Mouse (Mus musculus): ENCODE data around the gene Adora1. TPM values are rescaled to one million over a fixed set of nuclear protein-coding genes. Genes with fewer than 3 reads are reported as not detected.
"Not testable (repeated sequence)": the region's sequence is repeated elsewhere in the genome, so short reads cannot be mapped to it uniquely, and the experiment has no call there.

The Adora1 gene
- under 1 TPM; 0.90 to 0.96 TPM for total RNA-seq (2021)
- long read RNA-seq, experiment 1: 0 reads
- long read RNA-seq, experiment 2, partial matches to known transcripts: 0 of 1 reads
- long read RNA-seq, experiment 2, other reads (novel, unspliced or antisense): 1 of 1 reads

DNA sequence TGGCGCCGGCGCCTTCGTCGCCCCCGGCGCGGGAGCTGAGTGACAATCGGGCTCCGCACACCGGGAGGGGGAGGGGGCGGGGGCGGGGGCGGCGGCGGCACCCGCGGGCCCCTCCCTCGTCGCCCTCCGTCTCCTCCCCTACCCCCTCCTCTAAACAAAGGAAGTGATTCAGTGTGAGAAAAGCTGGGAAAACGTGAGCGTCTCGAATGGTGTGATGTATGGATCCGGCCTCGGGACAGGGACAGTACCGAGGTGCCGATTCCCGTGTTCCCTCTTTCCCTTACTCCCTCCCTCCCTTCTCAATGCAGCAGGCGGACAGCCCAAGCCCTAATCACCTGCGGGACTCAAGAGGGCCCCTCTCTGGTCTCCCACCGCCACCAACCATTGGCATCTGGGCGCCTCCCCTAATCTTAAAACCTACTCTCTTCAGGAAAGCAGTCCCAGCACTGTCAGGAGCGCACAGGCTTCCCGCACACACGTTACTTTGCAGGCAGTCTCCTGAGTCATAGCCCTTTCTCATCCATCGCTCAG is at the start of gene Adora1:
TSS of gene Adora1 (minus strand) at position 41 of the 531 bp plus-strand sequence.
- DNase-seq: no peak

DNA sequence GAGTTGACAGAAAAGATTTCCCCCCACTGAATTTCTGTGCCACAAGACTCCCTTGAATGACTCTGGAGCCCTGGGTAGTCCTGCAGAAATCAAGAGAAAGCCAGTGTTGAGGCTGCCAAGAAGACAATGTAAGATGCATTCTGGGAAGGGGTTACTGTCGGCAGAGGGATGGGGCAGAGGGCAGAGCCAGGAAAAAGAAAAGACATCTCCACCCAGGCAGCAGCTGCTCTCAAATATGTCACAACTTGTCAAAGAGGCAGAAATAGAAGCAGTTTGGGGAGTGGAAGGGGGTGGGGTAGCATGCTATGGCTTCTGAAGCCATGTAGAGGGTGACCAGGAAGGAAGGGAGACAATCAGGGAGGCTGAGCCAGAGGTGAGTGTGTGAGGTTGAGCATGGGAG is 47.9 kb upstream of the Adora1 start:
- DNase-seq: no peak

DNA sequence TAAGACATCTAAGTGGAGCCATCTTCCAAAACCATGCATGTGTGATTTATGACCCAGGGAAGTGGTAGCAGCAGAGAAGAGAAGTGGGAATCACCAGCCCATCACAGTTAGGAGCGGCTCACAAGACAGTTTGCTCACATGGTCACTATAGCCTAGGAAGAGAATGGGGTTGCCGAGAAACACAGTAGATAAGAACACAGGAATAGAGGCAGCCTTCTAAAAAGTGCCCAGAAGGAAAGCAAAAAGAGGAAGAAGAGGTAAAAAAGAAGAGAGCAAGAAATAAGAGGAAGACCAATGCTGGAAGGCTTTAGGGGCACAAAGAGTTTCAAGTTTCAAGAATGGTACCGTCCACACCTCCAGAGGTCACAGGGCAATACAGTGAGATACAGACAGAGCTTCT is 47.1 kb upstream of the Adora1 start:
- no peak for DNase-seq

DNA sequence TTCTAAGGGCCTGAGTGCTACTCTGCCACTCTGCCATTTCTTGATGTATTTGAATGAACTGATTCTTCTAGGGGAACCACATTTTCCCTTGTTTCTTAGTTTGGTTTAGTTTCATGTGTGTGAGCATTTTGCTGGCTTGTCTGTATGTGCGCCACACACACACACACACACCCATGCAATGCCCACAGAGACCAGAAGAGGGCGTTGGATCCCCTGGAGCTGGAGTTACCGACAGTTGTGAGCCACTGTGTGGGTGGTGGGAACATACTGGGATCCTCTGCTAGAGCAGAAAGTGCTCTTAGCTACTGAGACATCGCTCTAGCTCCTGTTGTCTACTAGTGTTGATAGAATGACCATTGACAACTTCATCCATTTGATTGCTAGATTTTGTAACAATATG is 46.3 kb upstream of the Adora1 start:
- DNase-seq: no peak

DNA sequence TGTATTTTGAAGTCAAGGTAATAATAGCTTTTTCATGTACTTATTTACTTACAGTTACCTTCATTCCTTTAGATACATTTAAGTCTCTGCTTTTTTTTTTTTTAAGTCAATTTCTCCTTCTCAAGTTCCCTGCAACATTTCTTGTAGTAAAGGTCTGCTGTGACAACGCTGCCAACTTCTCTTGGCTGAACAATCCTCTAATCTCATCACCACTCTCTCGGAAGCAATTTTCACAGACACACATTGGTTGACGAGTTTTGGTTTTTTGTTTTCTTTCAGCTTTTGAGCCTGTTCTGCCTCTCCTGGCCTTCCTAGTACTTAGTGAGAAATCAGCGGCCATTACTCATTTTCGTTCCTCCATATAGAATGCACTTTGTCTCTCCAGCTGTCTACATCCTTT is 44.9 kb upstream of the Adora1 start:
- no peak for DNase-seq

DNA sequence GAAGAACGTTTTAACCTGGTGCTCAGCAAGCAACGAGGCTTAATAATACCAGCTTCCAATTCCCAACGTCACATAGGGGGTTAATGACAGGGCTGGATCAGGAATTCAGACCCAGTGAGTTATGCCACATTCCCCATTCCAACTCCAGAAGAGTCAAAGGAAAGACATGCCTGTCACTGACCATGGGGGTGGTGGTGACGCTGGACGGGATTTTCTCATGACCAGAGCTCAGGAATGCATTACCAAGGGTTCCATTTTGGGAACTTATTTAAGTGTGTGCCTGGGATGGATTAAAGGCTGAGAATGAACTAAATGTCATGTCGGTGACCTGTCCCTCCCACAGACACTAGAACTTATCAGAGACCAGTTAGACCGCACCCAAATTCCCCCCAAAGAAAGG is 41.6 kb upstream of the Adora1 start:
- no peak for DNase-seq

DNA sequence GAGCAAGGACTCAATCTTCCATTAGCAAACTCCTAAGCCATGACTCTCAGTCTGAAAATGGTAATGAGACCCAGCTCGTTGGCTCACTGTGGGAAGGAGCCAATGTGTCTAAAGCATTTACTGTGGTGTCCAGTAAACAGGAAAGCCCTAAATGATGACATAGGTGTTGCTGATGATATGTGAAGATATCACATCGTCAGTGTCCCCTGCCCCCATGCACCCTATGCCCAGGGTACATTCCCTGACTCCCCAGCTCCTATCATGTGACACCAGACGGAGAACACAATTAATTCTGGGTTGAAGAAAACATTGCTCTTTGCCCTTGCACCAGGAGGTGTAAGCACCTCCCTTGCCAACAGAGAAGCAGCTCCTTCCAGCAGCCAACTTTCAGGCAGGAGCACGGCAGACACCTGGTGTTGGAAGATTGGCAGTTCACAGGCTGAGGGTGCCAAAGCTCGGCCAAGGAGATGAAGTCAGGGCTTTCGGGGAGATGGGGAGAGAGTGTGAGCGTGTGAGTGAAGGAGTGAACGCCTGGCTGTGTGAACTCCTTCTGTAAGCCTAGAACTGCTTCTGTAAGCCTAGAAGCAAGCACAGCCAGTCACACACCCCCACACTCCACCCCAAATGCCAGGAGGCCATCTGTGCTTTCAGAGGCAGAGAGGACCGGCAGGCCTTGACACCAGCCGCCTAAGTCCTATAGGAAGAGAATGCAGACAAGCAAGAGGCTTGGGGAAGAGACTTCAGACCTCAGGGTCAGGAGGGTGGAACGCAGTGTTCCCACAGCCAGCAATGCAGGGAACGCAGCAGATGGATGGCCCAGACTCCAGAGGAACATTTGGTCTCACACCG is 40.6 kb upstream of the Adora1 start:
- no peak for DNase-seq

DNA sequence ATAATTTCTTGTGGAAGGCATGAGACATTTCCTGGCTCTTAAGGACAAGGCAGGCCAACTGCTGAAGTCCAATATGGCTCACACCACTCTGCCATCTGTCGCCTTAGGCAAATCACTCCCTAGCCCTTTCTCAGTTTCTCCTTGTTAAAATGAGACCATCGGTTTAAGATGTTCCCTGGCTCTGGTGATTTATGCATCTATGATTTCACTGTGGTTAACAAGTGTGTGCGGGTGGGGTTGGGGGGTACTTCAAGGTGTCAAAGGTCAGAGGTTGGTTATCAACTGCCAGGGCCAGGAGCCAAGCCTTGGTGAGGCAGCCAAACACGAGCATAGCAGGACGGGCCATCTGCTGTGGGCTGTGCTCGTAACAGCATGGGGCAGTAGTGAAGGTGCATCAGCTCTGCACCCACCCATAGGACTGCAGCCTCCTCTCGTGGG is 39.3 kb upstream of the Adora1 start:
- DNase-seq: no peak

DNA sequence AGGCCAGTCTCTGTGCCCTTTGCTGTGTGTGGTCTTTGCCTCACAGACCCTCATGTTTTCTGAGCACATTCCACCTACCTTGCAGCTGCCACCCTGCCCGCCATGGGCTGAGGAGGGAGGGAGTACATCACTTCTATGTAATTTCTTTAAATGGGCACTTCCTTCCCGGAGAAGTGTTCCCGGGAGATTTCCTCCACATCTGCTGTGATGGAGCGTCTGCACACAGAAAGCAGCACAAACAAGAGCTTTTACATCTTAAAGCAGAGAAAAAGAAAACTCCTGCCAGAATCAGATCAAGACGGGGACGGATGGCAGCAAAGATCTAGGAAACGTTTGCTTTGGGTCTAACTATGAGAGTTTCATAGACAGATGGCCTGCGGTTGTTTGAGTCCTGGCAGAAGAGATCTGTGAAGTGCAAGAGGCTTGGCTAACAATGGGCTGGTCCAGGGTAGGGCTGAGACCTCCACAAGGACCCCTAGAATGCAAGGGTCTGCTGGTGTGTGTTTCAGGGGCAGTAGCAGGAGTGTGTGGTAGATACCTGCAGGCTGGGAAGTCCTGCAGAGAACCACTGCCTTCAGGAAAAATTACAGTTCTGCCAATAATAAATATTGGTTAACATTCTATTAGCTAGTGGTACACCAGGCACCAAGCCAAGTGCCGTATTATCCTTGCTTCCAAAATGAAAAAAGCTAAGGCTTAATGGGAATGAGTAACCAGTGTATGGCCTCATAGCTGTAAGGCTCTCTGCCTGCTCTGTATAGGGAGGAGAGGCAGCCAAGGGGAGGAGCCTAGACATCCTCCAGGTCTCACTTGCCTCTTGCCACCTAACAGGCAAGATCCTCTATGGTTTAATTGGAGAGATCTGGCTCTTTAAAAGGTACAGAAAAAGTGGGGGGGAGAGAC is 38.5 kb upstream of the Adora1 start:
- no peak for DNase-seq

DNA sequence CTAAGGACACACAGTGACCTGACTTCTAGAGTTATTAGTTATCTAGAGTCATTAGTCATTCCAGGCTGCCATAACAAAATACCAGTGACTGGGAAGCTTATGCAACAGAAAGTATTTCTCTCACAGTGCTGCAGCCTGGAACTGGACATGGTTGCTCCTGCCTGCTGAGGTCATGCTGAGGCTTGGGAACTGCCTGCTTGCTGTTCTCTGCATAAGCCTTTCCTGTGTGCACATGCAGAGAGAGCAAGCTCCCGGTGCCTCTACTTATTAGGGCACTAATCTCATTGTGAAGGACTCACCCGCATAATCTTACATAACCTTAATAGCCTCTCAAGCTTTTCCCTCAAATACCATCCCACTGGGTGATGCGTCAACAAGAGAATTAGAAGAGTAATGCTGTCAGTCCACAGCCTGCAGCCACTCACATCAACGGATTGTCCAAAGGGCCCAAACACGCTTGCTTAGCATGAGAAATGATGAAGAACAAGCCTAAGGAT is 37.6 kb upstream of the Adora1 start:
- DNase-seq: no peak

DNA sequence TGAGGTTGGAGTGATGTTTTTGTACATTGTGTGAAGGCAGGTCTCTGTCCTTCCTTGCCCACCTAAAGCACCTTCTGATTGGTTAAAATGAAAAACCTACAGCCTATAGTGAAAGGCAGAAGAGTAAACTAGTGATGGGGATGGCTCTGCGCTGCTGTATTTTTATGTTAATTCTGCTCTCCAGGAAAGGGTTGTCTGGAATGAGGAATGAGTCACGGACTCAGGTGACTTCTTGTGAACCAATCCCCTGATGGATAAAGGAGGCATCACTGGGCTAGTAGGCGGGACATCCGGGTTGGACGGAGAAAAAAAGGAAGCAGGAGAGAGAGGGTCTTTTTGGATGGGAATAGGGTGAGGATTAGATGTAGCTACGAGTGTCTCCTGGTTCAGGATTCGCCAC is 34.8 kb upstream of the Adora1 start:
- DNase-seq: no peak

DNA sequence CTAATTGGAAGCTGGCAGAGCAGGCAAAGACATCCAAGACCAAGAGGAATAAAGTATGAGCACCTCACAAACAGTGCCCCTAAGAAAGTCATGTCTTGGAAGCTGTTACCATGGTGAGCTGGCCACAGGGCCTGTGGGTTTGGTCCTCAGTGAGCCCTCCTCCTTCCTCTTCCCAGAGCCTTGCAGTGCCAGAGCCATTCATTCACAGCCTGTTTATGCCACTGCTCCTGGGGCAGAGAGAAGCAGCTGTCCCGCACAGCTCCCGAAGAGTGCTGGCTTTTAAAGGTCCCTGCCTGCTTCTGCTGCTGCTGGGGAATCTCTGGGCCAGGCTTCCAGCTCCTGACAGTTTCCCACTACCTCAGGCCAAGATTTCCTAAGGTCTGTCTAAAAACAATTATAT is 30.6 kb upstream of the Adora1 start:
- no peak for DNase-seq

DNA sequence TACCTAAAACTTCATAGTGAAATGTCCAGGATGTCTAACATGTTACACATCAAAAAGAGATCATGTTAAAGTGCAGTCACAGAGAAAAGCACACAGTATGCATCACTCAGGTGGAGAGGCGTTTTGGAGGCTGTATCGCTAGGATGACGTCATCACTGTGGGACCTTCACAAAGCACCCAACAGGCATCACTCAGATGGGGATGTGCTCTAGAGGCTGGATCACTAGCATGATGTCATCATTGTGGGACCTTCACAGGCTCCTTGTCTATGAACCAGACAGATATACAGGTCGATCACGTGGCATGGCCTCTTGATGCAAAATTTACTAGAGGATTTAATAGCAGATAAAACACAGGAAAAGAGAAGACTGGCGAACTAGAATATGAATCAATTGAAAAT is 29.1 kb upstream of the Adora1 start:
- DNase-seq: no peak

DNA sequence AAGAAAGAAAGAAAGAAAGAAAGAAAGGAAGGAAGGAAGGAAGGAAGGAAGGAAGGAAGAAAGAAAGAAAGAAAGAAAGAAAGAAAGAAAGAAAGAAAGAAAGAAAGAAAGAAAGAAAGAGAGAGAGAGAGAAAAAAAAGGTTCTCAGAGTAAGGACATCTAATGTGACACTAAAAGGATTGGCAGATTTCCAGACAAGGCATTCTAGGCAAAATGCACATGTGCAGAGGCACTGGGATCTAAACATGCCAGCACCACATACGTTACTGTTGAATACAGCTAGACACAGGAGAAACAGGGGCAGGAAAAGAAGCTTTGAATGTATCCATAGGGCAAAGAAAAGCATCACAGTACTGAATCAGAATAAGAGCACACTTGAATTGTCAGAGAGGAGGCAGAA is 14.4 kb upstream of the Adora1 start:
- not testable (repeated sequence) for DNase-seq

DNA sequence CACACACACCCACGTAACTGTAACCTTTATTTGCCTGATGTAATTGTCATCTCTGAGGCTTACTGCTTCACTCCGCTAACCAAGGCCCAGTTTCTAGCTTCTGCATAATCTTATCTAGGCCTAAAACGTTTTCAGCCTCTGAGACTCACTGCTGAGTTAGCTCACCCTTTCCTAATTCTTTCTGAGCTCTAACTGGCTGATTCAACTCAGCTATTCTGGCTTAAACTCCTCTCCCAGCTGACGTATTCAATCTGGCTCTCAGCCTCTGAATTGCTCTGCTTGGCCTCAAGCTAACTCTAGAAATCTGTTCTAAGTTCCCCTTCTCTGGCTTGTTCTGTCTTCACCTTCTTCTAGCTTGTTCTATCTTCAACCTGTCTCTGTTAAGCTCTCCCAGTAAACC is 11.4 kb upstream of the Adora1 start:
- DNase-seq: peak; percentile 23

DNA sequence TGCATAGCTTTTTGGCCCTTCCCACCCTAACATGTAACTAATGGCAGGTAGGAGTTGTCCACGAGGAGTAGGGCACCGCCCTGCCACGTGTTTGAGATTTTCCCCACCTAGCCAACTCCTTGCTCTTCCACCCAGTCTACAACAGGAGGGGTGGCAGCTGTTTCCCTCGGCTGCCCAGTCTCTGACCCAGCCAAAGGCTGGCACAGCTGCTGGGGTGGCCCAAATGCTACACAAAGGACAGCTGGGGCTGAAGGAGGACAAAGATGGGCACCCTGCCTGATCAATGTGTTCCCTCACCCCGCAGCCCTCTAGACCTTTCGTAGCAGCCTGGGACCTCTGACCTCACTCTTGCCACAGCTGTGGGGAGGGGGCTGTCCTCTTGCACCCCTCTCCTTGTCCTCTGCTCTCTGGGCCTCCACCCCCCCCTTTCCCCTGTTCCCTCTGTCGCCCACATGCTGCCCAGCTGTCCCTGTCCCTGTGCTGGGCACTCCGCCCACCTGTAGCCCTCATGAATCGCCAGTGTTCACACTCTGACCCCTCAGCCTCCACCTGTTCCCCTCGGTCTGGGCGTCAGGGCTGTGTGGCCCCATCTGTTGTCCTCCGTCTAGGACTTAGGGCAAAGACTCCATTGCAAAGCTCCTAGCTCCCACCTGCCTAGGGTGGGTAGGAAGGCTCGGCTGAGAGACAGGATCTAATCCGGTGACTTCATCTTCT is 9.9 kb upstream of the Adora1 start:
- peak; percentile 55 for DNase-seq

DNA sequence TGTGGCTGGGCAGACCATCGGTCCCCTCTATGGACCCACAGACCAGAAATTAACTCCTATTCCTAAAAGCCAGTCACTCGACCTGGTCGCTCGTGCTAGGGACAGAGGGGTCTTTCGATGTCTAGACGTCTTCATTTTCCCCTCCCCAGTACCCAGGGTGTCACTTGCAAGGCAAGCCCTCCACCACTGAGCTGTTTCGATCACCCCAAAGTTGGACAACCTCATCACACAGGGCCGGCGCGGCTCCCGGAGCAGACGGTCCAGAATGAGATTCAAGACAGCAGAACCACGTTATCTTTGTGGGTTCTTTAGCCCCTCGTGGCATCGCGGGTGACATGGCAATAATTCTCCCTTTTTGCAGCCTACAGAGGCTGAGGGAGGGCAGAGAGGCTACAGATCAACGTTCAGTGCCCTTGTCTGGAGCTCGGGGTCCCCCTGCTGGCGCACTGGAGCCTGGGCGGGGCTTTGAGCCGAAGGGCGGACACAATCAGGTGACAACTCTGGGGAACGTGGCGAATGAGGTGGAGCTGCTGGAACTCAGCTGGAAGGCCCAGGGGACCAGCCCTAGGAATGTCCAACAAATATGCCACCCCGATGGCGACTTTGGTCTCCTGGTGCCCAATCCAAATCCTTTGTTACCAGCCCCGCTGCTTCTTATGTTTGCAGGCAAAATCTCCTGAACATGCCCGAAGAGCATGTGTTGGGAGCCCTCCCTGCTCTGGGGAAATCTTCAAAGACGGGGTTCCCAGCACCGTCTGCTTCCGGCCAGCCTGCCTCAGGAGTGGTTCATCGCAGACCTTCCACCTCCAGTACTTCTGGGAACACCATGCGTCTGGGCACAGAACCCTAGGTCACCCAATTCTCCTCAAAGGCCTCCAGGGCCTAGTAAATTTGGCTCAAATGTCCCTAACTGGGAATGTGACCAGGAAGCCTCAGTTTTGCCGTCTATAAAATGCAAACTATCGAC is 9.0 kb upstream of the Adora1 start:
- DNase-seq: peak; percentile 94

DNA sequence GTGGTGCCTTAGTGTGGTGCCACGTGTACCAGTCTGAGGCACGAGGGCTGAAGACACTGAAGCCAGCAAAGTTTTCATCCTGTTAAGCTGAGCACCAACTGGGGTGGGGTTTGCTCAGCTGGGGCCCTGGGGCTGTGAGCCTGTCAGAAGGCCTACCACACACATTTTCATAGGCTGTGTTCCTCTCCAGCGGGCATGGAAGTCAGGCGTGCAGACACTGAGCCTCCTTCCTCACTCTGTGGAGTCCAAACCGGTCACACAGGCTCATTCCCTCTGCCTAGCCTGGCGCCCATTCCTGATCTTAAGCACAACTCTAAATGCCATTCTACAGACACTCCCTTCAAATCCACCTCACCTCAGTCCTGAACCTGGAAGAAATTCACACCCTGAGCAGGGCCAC is 8.3 kb upstream of the Adora1 start:
- no peak for DNase-seq

DNA sequence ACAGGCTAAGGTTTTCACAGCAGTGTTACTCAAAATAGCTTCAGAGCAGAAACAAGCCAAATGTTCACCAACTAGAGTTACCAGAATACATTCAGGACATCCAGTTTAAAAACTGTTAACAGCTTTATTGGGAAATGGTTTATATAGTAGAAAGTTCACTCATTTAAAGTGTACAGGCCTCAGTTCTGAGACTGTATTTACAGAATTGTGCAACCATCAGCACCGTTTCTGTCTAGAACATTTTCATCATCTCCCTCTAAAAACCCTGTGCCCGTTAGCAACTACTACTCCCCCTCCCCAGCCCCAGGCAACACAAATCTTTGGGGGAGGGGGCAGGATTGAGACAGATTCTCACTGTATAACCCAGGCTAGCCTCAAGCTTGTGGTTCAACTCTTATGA is 7.1 kb upstream of the Adora1 start:
- DNase-seq: no peak

DNA sequence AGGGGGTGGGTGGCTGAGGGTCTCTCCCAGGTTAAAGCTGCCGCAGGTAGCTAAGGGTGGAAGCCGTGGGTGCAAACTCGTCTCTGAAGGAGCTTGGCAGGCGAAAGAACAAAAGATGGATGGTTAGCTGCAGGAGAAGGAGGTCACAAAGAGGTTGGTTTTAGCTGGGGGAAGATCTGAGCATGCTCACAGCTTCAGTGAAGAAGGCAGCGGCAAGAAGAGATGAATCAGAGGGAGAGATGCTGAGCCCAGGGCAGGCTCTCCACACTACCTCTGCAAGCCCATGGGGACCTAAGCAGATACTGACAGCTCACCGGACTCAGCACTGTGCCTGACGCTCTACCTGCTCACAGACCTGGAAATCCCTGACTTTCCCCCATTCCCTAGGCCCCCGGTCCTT is 6.1 kb upstream of the Adora1 start:
- DNase-seq: no peak

DNA sequence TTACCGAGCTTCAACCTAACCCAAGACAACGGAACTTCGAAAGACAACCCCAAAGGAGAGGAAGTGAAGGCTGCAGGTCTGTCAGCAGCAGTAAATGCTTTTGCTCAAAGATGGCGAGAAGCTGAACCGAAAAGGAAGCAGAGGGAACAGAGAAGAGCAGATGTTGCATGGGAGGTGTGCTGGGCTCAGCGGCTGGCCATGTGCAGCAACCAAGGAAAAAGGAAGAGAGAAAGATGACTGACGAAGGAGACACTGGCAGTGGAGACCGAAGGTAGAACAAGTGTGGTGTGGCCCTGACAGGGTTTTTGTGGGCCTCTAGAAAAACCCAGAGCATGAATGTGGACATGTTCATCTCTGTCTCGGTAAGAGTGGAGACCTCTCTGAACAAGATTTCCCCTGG is 5.5 kb upstream of the Adora1 start:
- no peak for DNase-seq

Data from gastrocnemius, postnatal 10 days (tissue).